Mouse (Mus musculus) spleen, adult 2 months (tissue): ENCODE measurements around the gene 1520401A03Rik.

Source experiments
- CTCF ChIP-seq: fragments of 200-500 bp; IDR thresholded peaks from 2 replicates; pipeline ENCODE4 v1.5.1; 2011; ENCODE audit warnings: mild to moderate bottlenecking, inconsistent platforms; ENCODE audit not compliant: insufficient read depth, insufficient read length, insufficient replicate concordance; ENCODE audit errors: extremely low read depth
- POLR2A ChIP-seq: fragments of 200-500 bp; IDR thresholded peaks from 2 replicates; pipeline ENCODE4 v1.6.1; 2011; ENCODE audit warnings: low read depth, low read length, inconsistent platforms

DNA sequence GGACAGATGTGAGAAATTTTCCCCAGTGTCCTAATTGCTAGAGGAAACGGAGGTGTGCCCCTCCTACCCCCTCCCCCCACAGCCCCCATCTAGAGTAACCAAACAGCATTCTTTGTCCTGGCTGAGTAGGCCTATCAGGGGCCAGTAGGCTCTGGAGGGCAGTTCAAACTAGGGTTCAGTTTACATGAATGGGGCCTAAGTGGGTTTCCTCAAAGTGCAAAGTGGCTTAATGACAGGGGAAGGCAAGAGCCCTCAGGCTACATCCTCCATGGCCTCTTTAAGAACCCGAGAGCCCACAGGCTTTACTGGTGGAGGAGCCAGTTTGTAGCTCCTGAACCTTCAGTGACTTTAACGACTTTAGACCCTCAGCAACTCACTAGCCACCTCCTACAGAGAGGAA, 26.8 kb downstream of the 1520401A03Rik start:
- no peak for TF ChIP-seq CTCF
- TF ChIP-seq POLR2A = no peak
